Mouse (Mus musculus): ENCODE measurements at regions not wholly inside any gene's neighbourhood (a gene's known extent, or its start where the extent isn't known, plus 50 kb on each side); places are given as distances from the start of the nearest gene placed in this dataset.

DNA sequence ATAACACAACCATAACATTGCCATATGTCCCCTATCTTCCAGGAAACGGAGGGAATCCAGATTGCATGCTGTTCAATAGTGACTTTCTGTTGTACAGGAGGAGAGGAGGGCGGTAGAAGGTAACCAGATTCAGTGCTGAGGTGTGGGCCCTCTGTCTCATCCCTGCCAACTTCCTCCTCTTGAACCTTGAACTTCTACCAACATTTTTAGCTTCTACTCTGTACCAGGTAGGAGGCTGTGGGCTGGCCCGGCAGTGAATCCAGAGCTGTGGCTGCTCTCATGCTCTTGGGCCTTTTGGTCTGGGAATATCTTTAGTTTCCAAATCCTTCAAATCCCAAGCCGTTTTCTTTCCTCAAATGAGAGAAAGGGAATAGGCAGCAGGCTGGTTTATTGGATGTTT is 450.5 kb downstream of the 1810013L24Rik start:
- no peaks in the 10 kb centered on the region for H3K27me3 ChIP-seq (ENCODE audit: control insufficient read depth, insufficient read depth, low read length)
- ATAC-seq (replicated peaks; ENCODE audit: insufficient number of reproducible peaks, low FRiP score, low TSS enrichment) = no peak
- 67% methylated on average over 4 of the region's 4 CpGs for WGBS (ENCODE audit: insufficient replicate concordance)

GRCm38 (mm10) chr16:9280931-9281330 is 451.0 kb downstream of the 1810013L24Rik start:
- WGBS (ENCODE audit: insufficient replicate concordance) = 10% methylated on average over 5 of the region's 5 CpGs
- no peak overlapping the region for H3K4me2 ChIP-seq
- no peak for ATAC-seq (replicated peaks; ENCODE audit: insufficient number of reproducible peaks, low FRiP score, low TSS enrichment)
- no peak overlapping the region for H3K9ac ChIP-seq (ENCODE audit: low read depth, low read length)
- no peaks in the 10 kb centered on the region for H3K27me3 ChIP-seq (ENCODE audit: control insufficient read depth, insufficient read depth, low read length)
- H3K27ac ChIP-seq (ENCODE audit: low read depth, low read length) = no peak overlapping the region
- H3K4me1 ChIP-seq (ENCODE audit: control insufficient read depth, insufficient read depth, low read length) = no peaks in the 10 kb centered on the region
- no peaks in the 10 kb centered on the region for H3K9me3 ChIP-seq (replicated peaks; ENCODE audit: control insufficient read depth, low read length)
- no peak overlapping the region for H3K4me3 ChIP-seq (ENCODE audit: low read depth, low read length)
- no peaks in the 10 kb centered on the region for H3K36me3 ChIP-seq (ENCODE audit: control insufficient read depth, insufficient read depth, low read length)

More for the DNA sequence above, 450.5 kb downstream of the 1810013L24Rik start:
- Histone ChIP-seq H3K4me3 (ENCODE audit: low read depth, low read length) (no peak overlapping the region), H3K4me1 (ENCODE audit: control insufficient read depth, insufficient read depth, low read length) (no peaks in the 10 kb centered on the region), H3K36me3 (ENCODE audit: control insufficient read depth, insufficient read depth, low read length) (no peaks in the 10 kb centered on the region), H3K27ac (ENCODE audit: low read depth, low read length) (no peak overlapping the region), H3K9ac (ENCODE audit: low read depth, low read length) (no peak overlapping the region), H3K9me3 (replicated peaks; ENCODE audit: control insufficient read depth, low read length) (no peaks in the 10 kb centered on the region), H3K4me2 (no peak overlapping the region)

DNA sequence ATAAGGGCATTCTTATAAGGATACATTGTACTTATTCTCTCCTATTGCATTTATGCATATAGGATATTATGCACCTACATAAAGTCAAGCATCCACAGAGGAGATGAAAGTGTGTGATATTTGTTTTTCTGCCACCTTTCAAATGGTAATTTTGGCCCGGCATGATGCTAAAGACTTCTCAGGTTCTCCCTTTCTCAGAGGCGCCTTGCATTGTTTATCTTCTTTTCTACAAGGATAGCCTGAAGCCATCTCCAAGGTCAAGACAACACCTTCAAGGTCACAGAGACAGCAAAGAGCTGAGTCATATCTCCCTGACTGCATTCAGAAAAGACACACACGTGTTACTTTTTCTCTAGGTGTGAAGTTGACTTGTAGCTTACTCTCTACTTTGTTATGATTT is 454.5 kb downstream of the 1810013L24Rik start:
- H3K4me3 ChIP-seq (ENCODE audit: low read depth, low read length) = no peak overlapping the region
- no peaks in the 10 kb centered on the region for H3K36me3 ChIP-seq (ENCODE audit: control insufficient read depth, insufficient read depth, low read length)
- no peak overlapping the region for H3K9ac ChIP-seq (ENCODE audit: low read depth, low read length)
- no peaks in the 10 kb centered on the region for H3K4me1 ChIP-seq (ENCODE audit: control insufficient read depth, insufficient read depth, low read length)
- no peaks in the 10 kb centered on the region for H3K27me3 ChIP-seq (ENCODE audit: control insufficient read depth, insufficient read depth, low read length)
- no peaks in the 10 kb centered on the region for H3K9me3 ChIP-seq (replicated peaks; ENCODE audit: control insufficient read depth, low read length)
- no peak overlapping the region for H3K27ac ChIP-seq (ENCODE audit: low read depth, low read length)
- no peak overlapping the region for H3K4me2 ChIP-seq
- ATAC-seq (replicated peaks; ENCODE audit: insufficient number of reproducible peaks, low FRiP score, low TSS enrichment) = no peak
- WGBS (ENCODE audit: insufficient replicate concordance) = 46% methylated on average over 3 of the region's 3 CpGs

DNA sequence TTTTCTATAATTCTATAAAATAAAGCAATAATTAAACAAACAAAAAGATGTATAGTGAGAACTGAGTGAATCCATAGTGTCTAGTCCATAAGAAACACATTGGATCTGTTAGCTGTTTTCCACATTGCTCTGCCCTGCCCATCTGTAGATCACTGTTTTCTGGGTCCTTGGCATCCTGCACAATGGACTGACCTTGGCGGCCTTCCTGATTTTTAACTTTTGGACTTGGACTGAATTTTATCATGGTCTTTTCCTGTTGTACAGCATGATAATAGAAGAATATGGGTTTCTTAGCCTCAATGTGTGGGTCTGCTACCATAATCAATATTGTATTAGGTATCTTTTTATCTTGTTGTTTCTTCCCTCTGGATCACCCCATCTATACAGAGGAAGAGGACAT is 456.0 kb downstream of the 1810013L24Rik start:
- no peak overlapping the region for H3K4me3 ChIP-seq (ENCODE audit: low read depth, low read length)
- ATAC-seq (replicated peaks; ENCODE audit: insufficient number of reproducible peaks, low FRiP score, low TSS enrichment) = no peak
- 83% methylated on average over 1 of the region's 1 CpGs for WGBS (ENCODE audit: insufficient replicate concordance)

GRCm38 (mm10) chr16:9287557-9287956 is 457.7 kb downstream of the 1810013L24Rik start:
- no peak for ATAC-seq (replicated peaks; ENCODE audit: insufficient number of reproducible peaks, low FRiP score, low TSS enrichment)

More for the DNA sequence above, 456.0 kb downstream of the 1810013L24Rik start:
- Histone ChIP-seq H3K4me2 (no peak overlapping the region), H3K4me1 (ENCODE audit: control insufficient read depth, insufficient read depth, low read length) (no peaks in the 10 kb centered on the region), H3K27me3 (ENCODE audit: control insufficient read depth, insufficient read depth, low read length) (no peaks in the 10 kb centered on the region), H3K9ac (ENCODE audit: low read depth, low read length) (no peak overlapping the region), H3K36me3 (ENCODE audit: control insufficient read depth, insufficient read depth, low read length) (no peaks in the 10 kb centered on the region), H3K9me3 (replicated peaks; ENCODE audit: control insufficient read depth, low read length) (no peaks in the 10 kb centered on the region), H3K27ac (ENCODE audit: low read depth, low read length) (no peak overlapping the region)

DNA sequence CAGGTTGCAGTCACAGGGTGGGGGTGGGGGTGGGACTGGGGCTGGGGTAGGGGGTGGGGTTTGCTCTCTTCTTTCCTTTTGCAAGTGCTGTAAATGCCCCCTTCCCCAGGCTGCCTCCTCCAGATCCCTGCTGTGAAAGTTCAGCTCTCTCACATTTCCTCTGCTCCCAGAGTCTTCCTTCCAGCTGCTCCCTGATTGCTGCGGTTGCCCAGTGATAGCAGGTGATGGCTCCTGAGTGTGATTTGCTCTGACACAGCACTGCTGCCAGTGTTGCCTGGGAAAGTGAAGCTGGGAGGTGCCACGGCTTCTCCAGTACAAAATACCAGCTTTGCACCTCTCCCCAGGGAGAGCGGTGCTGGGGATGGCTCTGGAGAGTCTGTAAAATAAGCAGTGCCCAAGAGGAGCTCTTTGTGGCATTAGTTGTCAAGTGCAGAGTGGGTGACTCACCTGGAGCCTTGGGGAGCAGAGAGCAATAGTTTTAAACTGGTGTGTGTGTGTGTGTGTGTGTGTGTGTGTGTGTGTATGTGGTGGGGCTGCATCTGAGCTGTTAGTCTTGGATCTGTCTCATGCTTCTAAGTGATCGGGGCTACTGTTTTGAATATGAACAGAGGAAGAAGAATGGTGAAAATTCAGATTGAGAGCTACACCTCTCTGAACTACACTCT is 461.6 kb downstream of the 1810013L24Rik start:
- Histone ChIP-seq H3K9ac (ENCODE audit: low read depth, low read length) (no peak overlapping the region), H3K4me1 (ENCODE audit: control insufficient read depth, insufficient read depth, low read length) (no peaks in the 10 kb centered on the region), H3K27ac (ENCODE audit: low read depth, low read length) (no peak overlapping the region), H3K27me3 (ENCODE audit: control insufficient read depth, insufficient read depth, low read length) (no peaks in the 10 kb centered on the region), H3K36me3 (ENCODE audit: control insufficient read depth, insufficient read depth, low read length) (no peaks in the 10 kb centered on the region), H3K4me3 (ENCODE audit: low read depth, low read length) (no peak overlapping the region), H3K9me3 (replicated peaks; ENCODE audit: control insufficient read depth, low read length) (no peaks in the 10 kb centered on the region), H3K4me2 (no peak overlapping the region)
- 55% methylated on average over 4 of the region's 4 CpGs for WGBS (ENCODE audit: insufficient replicate concordance)
- no peak for ATAC-seq (replicated peaks; ENCODE audit: insufficient number of reproducible peaks, low FRiP score, low TSS enrichment)

More at GRCm38 (mm10) chr16:9287557-9287956, 457.7 kb downstream of the 1810013L24Rik start:
- H3K27ac ChIP-seq (ENCODE audit: low read depth, low read length) = no peak overlapping the region
- H3K4me3 ChIP-seq (ENCODE audit: low read depth, low read length) = no peak overlapping the region
- WGBS (ENCODE audit: insufficient replicate concordance) = 75% methylated on average over 6 of the region's 6 CpGs
- H3K27me3 ChIP-seq (ENCODE audit: control insufficient read depth, insufficient read depth, low read length) = no peaks in the 10 kb centered on the region
- H3K36me3 ChIP-seq (ENCODE audit: control insufficient read depth, insufficient read depth, low read length) = no peaks in the 10 kb centered on the region
- H3K9me3 ChIP-seq (replicated peaks; ENCODE audit: control insufficient read depth, low read length) = no peaks in the 10 kb centered on the region
- H3K9ac ChIP-seq (ENCODE audit: low read depth, low read length) = no peak overlapping the region
- no peak overlapping the region for H3K4me2 ChIP-seq
- no peaks in the 10 kb centered on the region for H3K4me1 ChIP-seq (ENCODE audit: control insufficient read depth, insufficient read depth, low read length)

DNA sequence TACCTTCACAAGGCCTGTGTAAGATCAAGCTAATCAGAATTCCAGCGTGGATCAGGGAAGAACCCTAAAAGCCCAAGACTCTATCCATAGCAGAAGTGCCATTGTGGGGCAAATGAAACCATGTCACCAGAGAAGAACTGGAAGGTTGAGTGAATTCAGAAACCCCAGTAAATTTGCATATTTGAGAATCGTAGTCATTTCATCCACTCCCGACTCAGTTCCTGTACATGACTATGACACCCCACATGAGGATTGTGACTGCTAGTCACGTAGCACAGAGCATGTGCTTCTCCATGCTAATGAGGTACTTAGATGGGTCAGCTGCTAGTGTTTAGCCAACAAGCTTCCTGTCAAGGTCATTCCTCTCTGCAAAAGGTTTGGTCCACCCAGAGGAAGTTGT is 473.2 kb downstream of the 1810013L24Rik start:
- Histone ChIP-seq H3K27ac (ENCODE audit: low read depth, low read length) (no peak overlapping the region), H3K4me2 (no peak overlapping the region), H3K9me3 (replicated peaks; ENCODE audit: control insufficient read depth, low read length) (no peaks in the 10 kb centered on the region), H3K4me3 (ENCODE audit: low read depth, low read length) (no peak overlapping the region), H3K9ac (ENCODE audit: low read depth, low read length) (no peak overlapping the region), H3K36me3 (ENCODE audit: control insufficient read depth, insufficient read depth, low read length) (no peaks in the 10 kb centered on the region), H3K27me3 (ENCODE audit: control insufficient read depth, insufficient read depth, low read length) (no peaks in the 10 kb centered on the region), H3K4me1 (ENCODE audit: control insufficient read depth, insufficient read depth, low read length) (no peaks in the 10 kb centered on the region)
- no peak for ATAC-seq (replicated peaks; ENCODE audit: insufficient number of reproducible peaks, low FRiP score, low TSS enrichment)
- WGBS (ENCODE audit: insufficient replicate concordance) = 84% methylated on average over 4 of the region's 4 CpGs

- WGBS (ENCODE audit: insufficient replicate concordance) = 80% methylated on average over 1 of the region's 1 CpGs
- ATAC-seq (replicated peaks; ENCODE audit: insufficient number of reproducible peaks, low FRiP score, low TSS enrichment) = no peak
- Histone ChIP-seq H3K4me2 (no peak overlapping the region), H3K9ac (ENCODE audit: low read depth, low read length) (no peak overlapping the region), H3K27ac (ENCODE audit: low read depth, low read length) (no peak overlapping the region), H3K27me3 (ENCODE audit: control insufficient read depth, insufficient read depth, low read length) (no peaks in the 10 kb centered on the region), H3K9me3 (replicated peaks; ENCODE audit: control insufficient read depth, low read length) (no peaks in the 10 kb centered on the region), H3K4me1 (ENCODE audit: control insufficient read depth, insufficient read depth, low read length) (no peaks in the 10 kb centered on the region), H3K36me3 (ENCODE audit: control insufficient read depth, insufficient read depth, low read length) (no peaks in the 10 kb centered on the region), H3K4me3 (ENCODE audit: low read depth, low read length) (no peak overlapping the region)
Observed at GRCm38 (mm10) chr16:9304079-9304478, 474.2 kb downstream of the 1810013L24Rik start.

- Histone ChIP-seq H3K27me3 (ENCODE audit: control insufficient read depth, insufficient read depth, low read length) (no peaks in the 10 kb centered on the region), H3K4me3 (ENCODE audit: low read depth, low read length) (no peak overlapping the region), H3K9me3 (replicated peaks; ENCODE audit: control insufficient read depth, low read length) (no peaks in the 10 kb centered on the region), H3K27ac (ENCODE audit: low read depth, low read length) (no peak overlapping the region), H3K36me3 (ENCODE audit: control insufficient read depth, insufficient read depth, low read length) (no peaks in the 10 kb centered on the region), H3K4me1 (ENCODE audit: control insufficient read depth, insufficient read depth, low read length) (no peaks in the 10 kb centered on the region), H3K4me2 (no peak overlapping the region), H3K9ac (ENCODE audit: low read depth, low read length) (no peak overlapping the region)
- 26% methylated on average over 1 of the region's 1 CpGs for WGBS (ENCODE audit: insufficient replicate concordance)
- ATAC-seq (replicated peaks; ENCODE audit: insufficient number of reproducible peaks, low FRiP score, low TSS enrichment) = no peak
Observed at GRCm38 (mm10) chr16:9310744-9311143, 480.8 kb downstream of the 1810013L24Rik start.

Data from heart, embryonic 11.5 days (tissue).